Mouse (Mus musculus): ENCODE measurements around the gene Mtfp1.

- no peak for TF ChIP-seq CTCF (IDR thresholded peaks at IDR 0.05; ENCODE audit: borderline replicate concordance, control insufficient read depth, extremely low read depth, insufficient read depth, low read length, poor library complexity)
- TF ChIP-seq POLR2A (IDR thresholded peaks at IDR 0.05; ENCODE audit: control insufficient read depth, extremely low read depth, insufficient read depth, low read length, poor library complexity) = no peak
Observed at GRCm38 (mm10) chr11:4117372-4118071, 22.3 kb upstream of the Mtfp1 start.

Measured in thymus, adult 2 months (tissue).